Mouse (Mus musculus) intestine, embryonic 14.5 days (tissue): ENCODE measurements around the gene Dst. TPM values are rescaled to one million over a fixed set of nuclear protein-coding genes. Genes with fewer than 3 reads are reported as not detected.
A peak's percentile ranks its signal among the peaks of the same experiment; 100 is the strongest.

Experiments used
- ATAC-seq: fragments of 200-750 bp; cut with Nextera tagmentation; replicated peaks from 2 replicates; pipeline ENCODE4 v1.8.0; 2017; ENCODE audit warnings: low read depth, moderate number of reproducible peaks, moderate TSS enrichment, moderate library complexity; ENCODE audit not compliant: low FRiP score, low TSS enrichment
- DNase-seq: peaks from one replicate; pipeline ENCODE4 v3.0.0-alpha.2; 2018; ENCODE audit warnings: low spot score
- H3K27ac ChIP-seq: fragments of 300-500 bp; sonication (generic); 2 replicates; pipeline ENCODE4 v1.5.1; 2014; ENCODE audit warnings: low read depth, mild to moderate bottlenecking, control low read depth
- H3K27me3 ChIP-seq: fragments of 300-500 bp; sonication (generic); replicated peaks from 2 replicates; pipeline ENCODE4 v1.6.1; 2014; ENCODE audit warnings: low read length, control low read depth; ENCODE audit not compliant: control insufficient read depth, insufficient read depth
- H3K36me3 ChIP-seq: fragments of 300-500 bp; sonication (generic); 2 replicates; pipeline ENCODE4 v1.6.1; 2014; ENCODE audit warnings: low read length, control low read depth; ENCODE audit not compliant: control insufficient read depth, insufficient read depth
- H3K4me1 ChIP-seq: fragments of 300-500 bp; sonication (generic); replicated peaks from 2 replicates; pipeline ENCODE4 v1.6.1; 2014; ENCODE audit warnings: low read length, control low read depth, mixed read lengths; ENCODE audit not compliant: control insufficient read depth, insufficient read depth
- H3K4me2 ChIP-seq: fragments of 300-500 bp; sonication (generic); 2 replicates; pipeline ENCODE4 v1.6.1; 2014; ENCODE audit warnings: low read length
- H3K4me3 ChIP-seq: fragments of 300-500 bp; sonication (generic); 2 replicates; pipeline ENCODE4 v1.5.1; 2014; ENCODE audit warnings: low read depth, low read length, control low read depth, mixed read lengths
- H3K9ac ChIP-seq: fragments of 300-500 bp; sonication (generic); 2 replicates; pipeline ENCODE4 v1.6.1; 2014; ENCODE audit warnings: mild to moderate bottlenecking, low read length
- H3K9me3 ChIP-seq: fragments of 300-500 bp; sonication (generic); 2 replicates; pipeline ENCODE4 v1.6.1; 2016; ENCODE audit warnings: low read length, control low read depth; ENCODE audit not compliant: control insufficient read depth
- WGBS: fragments of 180-500 bp; shearing (Covaris S2); extraction: QIAGEN DNeasy Blood & Tissue Kit; methylation state at CpG from one replicate; pipeline ENCODE4 v1.1.7; 2014; 5-methylcytosine and 5-hydroxymethylcytosine counted together
- microRNA-seq: library from miRNA; unstranded; fragments of <30 nt; microRNA quantifications from one replicate; pipeline ENCODE4, GENCODE M21; 2016
- polyA plus RNA-seq: library from polyadenylated mRNA; unstranded; fragments of >200 nt; fragmentation: Nextera tagmentation; extraction: Ambion mirVana; gene quantifications from 2 replicates; pipeline ENCODE4 v1.2.1, GENCODE M21; 2014

The Dst gene
- polyA plus RNA-seq, 1 experiment from 2014 or later, result 27.7 TPM

GRCm38 (mm10) chr1:34310532-34311250, 402.7 kb downstream of the Dst start:
- Histone ChIP-seq H3K4me2 (no peak overlapping the region), H3K9ac (no peak overlapping the region), H3K36me3 (peaks cover 12% of the 10 kb centered on the region; the same call in 1 of the 2 replicates), H3K4me3 (no peak overlapping the region), H3K27me3 (no peaks in the 10 kb centered on the region), H3K27ac (no peak overlapping the region), H3K9me3 (no peaks in the 10 kb centered on the region), H3K4me1 (no peaks in the 10 kb centered on the region)
- ATAC-seq (no peak), DNase-seq (no peak)
- WGBS, result 81% methylated on average over 8 of the region's 8 CpGs

- DNase-seq, result no peak
- Histone ChIP-seq H3K4me1 (no peaks in the 10 kb centered on the region), H3K4me3 (no peak overlapping the region), H3K36me3 (peaks cover 3% of the 10 kb centered on the region; the same call in 1 of the 2 replicates), H3K9me3 (no peaks in the 10 kb centered on the region), H3K9ac (no peak overlapping the region), H3K27me3 (no peaks in the 10 kb centered on the region), H3K27ac (no peak overlapping the region), H3K4me2 (no peak overlapping the region)
- no peak for ATAC-seq
- WGBS, result 87% methylated on average over 4 of the region's 4 CpGs
Measured at GRCm38 (mm10) chr1:34312806-34313205, 404.8 kb downstream of the Dst start.

GRCm38 (mm10) chr1:34315381-34315780, 407.4 kb downstream of the Dst start:
- Histone ChIP-seq H3K9me3 (no peaks in the 10 kb centered on the region), H3K4me1 (no peaks in the 10 kb centered on the region), H3K9ac (no peak overlapping the region), H3K4me2 (no peak overlapping the region), H3K27me3 (no peaks in the 10 kb centered on the region), H3K4me3 (no peak overlapping the region), H3K27ac (no peak overlapping the region), H3K36me3 (no peaks in the 10 kb centered on the region)
- WGBS, result 58% methylated on average over 5 of the region's 5 CpGs
- no peak for DNase-seq
- ATAC-seq, result peak; percentile 86

- Histone ChIP-seq H3K4me1 (no peaks in the 10 kb centered on the region), H3K27me3 (no peaks in the 10 kb centered on the region), H3K27ac (no peak overlapping the region), H3K9ac (no peak overlapping the region), H3K4me3 (no peak overlapping the region), H3K36me3 (no peaks in the 10 kb centered on the region), H3K9me3 (no peaks in the 10 kb centered on the region), H3K4me2 (no peak overlapping the region)
- DNase-seq (no peak), ATAC-seq (no peak)
- 83% methylated on average over 7 of the region's 7 CpGs for WGBS
Measured at GRCm38 (mm10) chr1:34324255-34324654, 416.2 kb downstream of the Dst start.

GRCm38 (mm10) chr1:34328606-34329005, 420.6 kb downstream of the Dst start:
- DNase-seq, result no peak
- 65% methylated on average over 6 of the region's 6 CpGs for WGBS
- no peaks in the 10 kb centered on the region for H3K36me3 ChIP-seq
- H3K4me2 ChIP-seq, result no peak overlapping the region
- H3K27ac ChIP-seq, result no peak overlapping the region
- H3K9ac ChIP-seq, result no peak overlapping the region
- no peaks in the 10 kb centered on the region for H3K9me3 ChIP-seq
- no peak overlapping the region for H3K4me3 ChIP-seq
- no peaks in the 10 kb centered on the region for H3K27me3 ChIP-seq
- no peaks in the 10 kb centered on the region for H3K4me1 ChIP-seq
- no peak for ATAC-seq

GRCm38 (mm10) chr1:34331767-34332166, 423.7 kb downstream of the Dst start:
- ATAC-seq (no peak), DNase-seq (no peak)
- 64% methylated on average over 3 of the region's 3 CpGs for WGBS
- H3K27ac ChIP-seq, result no peak overlapping the region
- no peaks in the 10 kb centered on the region for H3K9me3 ChIP-seq
- no peaks in the 10 kb centered on the region for H3K27me3 ChIP-seq
- H3K4me3 ChIP-seq, result no peak overlapping the region
- H3K36me3 ChIP-seq, result no peaks in the 10 kb centered on the region
- H3K4me2 ChIP-seq, result no peak overlapping the region
- H3K9ac ChIP-seq, result no peak overlapping the region
- H3K4me1 ChIP-seq, result no peaks in the 10 kb centered on the region

Small RNAs within 50 kb of the gene (microRNA-seq; reads per million reads assigned to microRNA genes)
- gene Mir6896, result not detected

Other genes with a start within 250 kb of the Dst start
- gene Prim2, start 238.4 kb upstream of the Dst start, polyA plus RNA-seq, result 35.2 and 42.2 TPM in 2 replicates
- gene Rab23, start 188.3 kb upstream of the Dst start, polyA plus RNA-seq, result 21.7 and 23.2 TPM in 2 replicates
- gene Bag2, start 150.4 kb upstream of the Dst start, polyA plus RNA-seq, result 71.9 and 73.1 TPM in 2 replicates
- 26.4 and 29.7 TPM in 2 replicates for gene Zfp451, start 93.6 kb upstream of the Dst start, polyA plus RNA-seq
- gene Bend6, start 409 bp upstream of the Dst start, polyA plus RNA-seq, result 0.61 and 0.81 TPM in 2 replicates